Mouse (Mus musculus): ENCODE measurements around the gene Ncoa1.

Ncoa1 gene

GRCm38 (mm10) chr12:4202206-4202605 is 274.8 kb downstream of the Ncoa1 start:
- DNase-seq: no peak

GRCm38 (mm10) chr12:4201454-4202200 is 275.4 kb downstream of the Ncoa1 start:
- DNase-seq: no peak

- DNase-seq: no peak
Observed at GRCm38 (mm10) chr12:4199271-4199670, 277.7 kb downstream of the Ncoa1 start.

- no peak for DNase-seq
Observed at GRCm38 (mm10) chr12:4198702-4199101, 278.3 kb downstream of the Ncoa1 start.

Measured in kidney, postnatal 4 days (tissue).